Mouse (Mus musculus) testis, adult 2 months (tissue): ENCODE data around the gene Psma4.

Source experiments
- CTCF ChIP-seq: fragments of 200-500 bp; IDR thresholded peaks from 2 replicates; pipeline ENCODE4 v1.5.1; 2012; ENCODE audit warnings: low read depth, mild to moderate bottlenecking, inconsistent platforms, low read length, moderate library complexity; ENCODE audit not compliant: control insufficient read depth, insufficient read depth, insufficient replicate concordance
- POLR2A ChIP-seq: fragments of 200-500 bp; IDR thresholded peaks from 2 replicates; pipeline ENCODE4 v1.6.1; 2012; ENCODE audit warnings: low read depth, mild to moderate bottlenecking, inconsistent platforms, low read length, moderate library complexity; ENCODE audit not compliant: control insufficient read depth

- TF ChIP-seq POLR2A (no peak), CTCF (no peak)
These were observed 39.8 kb downstream of the Psma4 start for GRCm38 (mm10) chr9:54990362-54990761.
